Mouse (Mus musculus) kidney, adult 2 months (tissue): ENCODE results near the gene Glipr1l3.

Experiments used
- CTCF ChIP-seq: fragments of 200-500 bp; conservative IDR thresholded peaks from 2 replicates; pipeline ENCODE4 v1.5.1; 2011; ENCODE audit warnings: low read depth, mild to moderate bottlenecking, control low read depth, low read length, moderate library complexity, mixed read lengths; ENCODE audit not compliant: insufficient read depth, insufficient read length
- POLR2A ChIP-seq: fragments of 200-500 bp; IDR thresholded peaks from one replicate; pipeline ENCODE4 v1.6.1; 2011; ENCODE audit warnings: low read depth, low read length, control low read depth

DNA sequence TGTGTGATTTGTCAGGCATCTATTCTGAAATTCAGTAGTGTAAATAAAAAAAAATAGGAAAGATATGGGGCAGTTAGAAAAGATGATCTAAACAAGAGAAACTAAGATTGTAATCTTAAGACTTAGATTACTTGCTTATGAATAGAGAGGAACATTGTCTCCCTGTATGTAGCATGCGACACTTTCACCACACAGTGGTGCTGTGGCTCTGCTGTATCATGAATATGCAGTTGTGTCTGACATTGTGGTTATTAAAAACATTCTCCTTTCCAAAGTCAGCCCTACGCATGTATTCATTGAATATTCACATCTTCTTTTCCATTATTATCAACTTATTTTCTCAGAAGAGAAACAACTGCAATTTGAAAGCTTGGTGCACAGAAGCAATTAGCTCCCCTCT lies 43.3 kb upstream of the Glipr1l3 start:
- TF ChIP-seq CTCF (no peak; the same call in 1 of the 2 replicates), POLR2A (no peak)
